Mouse (Mus musculus): Measurements from ENCODE around the gene Ifi35. TPM values are rescaled to one million over a fixed set of nuclear protein-coding genes. Genes with fewer than 3 reads are reported as not detected.
A peak's percentile ranks its signal among the peaks of the same experiment; 100 is the strongest.
"Not testable (repeated sequence)": the region's sequence is repeated elsewhere in the genome, so short reads cannot be mapped to it uniquely, and the experiment has no call there.

Ifi35 gene
- polyA plus RNA-seq, 1 experiment, result 6.3 TPM

- H3K27ac ChIP-seq (ENCODE audit: insufficient read depth, low read length), result no peak overlapping the region
- H3K4me1 ChIP-seq (ENCODE audit: control insufficient read depth, insufficient read depth, low read length), result no peaks in the 10 kb centered on the region; the same call in 1 of the 2 replicates
Measured at GRCm38 (mm10) chr11:101467477-101468262, 19.5 kb downstream of the Ifi35 start.

GRCm38 (mm10) chr11:101468263-101468688, 20.1 kb downstream of the Ifi35 start:
- H3K4me1 ChIP-seq (ENCODE audit: control insufficient read depth, insufficient read depth, low read length), result no peaks in the 10 kb centered on the region; the same call in 1 of the 2 replicates
- 1% methylated on average over 24 of the region's 31 CpGs for WGBS
- peak overlapping the region; percentile 84 for H3K4me3 ChIP-seq (replicated peaks; ENCODE audit: insufficient read depth, low read depth, low read length)
- H3K27ac ChIP-seq (ENCODE audit: insufficient read depth, low read length), result 0 out of 2 replicates have a peak overlapping the region, but pooled peaks have one; percentile 11
- no peaks in the 10 kb centered on the region for H3K27me3 ChIP-seq (ENCODE audit: control insufficient read depth, insufficient read depth, low read length)
- peak in 1 of 2 experiments; percentile 54 for DNase-seq
- TF ChIP-seq POLR2A (IDR thresholded peaks at IDR 0.05; ENCODE audit: borderline replicate concordance, insufficient read depth, low read length) (no peak), CTCF (IDR thresholded peaks at IDR 0.05; ENCODE audit: borderline replicate concordance, insufficient read depth, low read depth, low read length) (no peak)

More at GRCm38 (mm10) chr11:101467477-101468262, 19.5 kb downstream of the Ifi35 start:
- TF ChIP-seq POLR2A (IDR thresholded peaks at IDR 0.05; ENCODE audit: borderline replicate concordance, insufficient read depth, low read length) (no peak), CTCF (IDR thresholded peaks at IDR 0.05; ENCODE audit: borderline replicate concordance, insufficient read depth, low read depth, low read length) (0 out of 2 replicates have a peak, but pooled peaks have one; percentile 20)
- Histone ChIP-seq H3K4me3 (replicated peaks; ENCODE audit: insufficient read depth, low read depth, low read length) (peak overlapping the region; percentile 84), H3K27me3 (ENCODE audit: control insufficient read depth, insufficient read depth, low read length) (no peaks in the 10 kb centered on the region)
- DNase-seq, result peak; percentile 62 to 74
- WGBS, result under 1% methylated on average over 49 of the region's 54 CpGs

- peak in 1 of 2 experiments; percentile 22 for DNase-seq
- WGBS, result 8% methylated on average over 13 of the region's 13 CpGs
- 0 out of 2 replicates have a peak overlapping the region, but pooled peaks have one; percentile 11 for H3K27ac ChIP-seq (ENCODE audit: insufficient read depth, low read length)
- no peaks in the 10 kb centered on the region for H3K27me3 ChIP-seq (ENCODE audit: control insufficient read depth, insufficient read depth, low read length)
- H3K4me1 ChIP-seq (ENCODE audit: control insufficient read depth, insufficient read depth, low read length), result no peaks in the 10 kb centered on the region; the same call in 1 of the 2 replicates
- TF ChIP-seq POLR2A (IDR thresholded peaks at IDR 0.05; ENCODE audit: borderline replicate concordance, insufficient read depth, low read length) (no peak), CTCF (IDR thresholded peaks at IDR 0.05; ENCODE audit: borderline replicate concordance, insufficient read depth, low read depth, low read length) (no peak)
- H3K4me3 ChIP-seq (replicated peaks; ENCODE audit: insufficient read depth, low read depth, low read length), result peak overlapping the region; percentile 84
Measured at GRCm38 (mm10) chr11:101468731-101469130, 20.5 kb downstream of the Ifi35 start.

- WGBS, result 67% methylated on average over 4 of the region's 4 CpGs
- H3K4me1 ChIP-seq (ENCODE audit: control insufficient read depth, insufficient read depth, low read length), result no peaks in the 10 kb centered on the region; the same call in 1 of the 2 replicates
- no peak overlapping the region for H3K4me3 ChIP-seq (replicated peaks; ENCODE audit: insufficient read depth, low read depth, low read length)
- no peak for DNase-seq
- no peaks in the 10 kb centered on the region for H3K27me3 ChIP-seq (ENCODE audit: control insufficient read depth, insufficient read depth, low read length)
- no peak overlapping the region for H3K27ac ChIP-seq (ENCODE audit: insufficient read depth, low read length)
- TF ChIP-seq POLR2A (IDR thresholded peaks at IDR 0.05; ENCODE audit: borderline replicate concordance, insufficient read depth, low read length) (no peak), CTCF (IDR thresholded peaks at IDR 0.05; ENCODE audit: borderline replicate concordance, insufficient read depth, low read depth, low read length) (no peak)
Measured at GRCm38 (mm10) chr11:101469155-101469554, 20.9 kb downstream of the Ifi35 start.

- WGBS, result 36% methylated on average over 7 of the region's 7 CpGs
- no peak for TF ChIP-seq POLR2A (IDR thresholded peaks at IDR 0.05; ENCODE audit: borderline replicate concordance, insufficient read depth, low read length)
- TF ChIP-seq CTCF (IDR thresholded peaks at IDR 0.05; ENCODE audit: borderline replicate concordance, insufficient read depth, low read depth, low read length), result no peak
- Histone ChIP-seq H3K27me3 (ENCODE audit: control insufficient read depth, insufficient read depth, low read length) (no peaks in the 10 kb centered on the region), H3K4me3 (replicated peaks; ENCODE audit: insufficient read depth, low read depth, low read length) (no peak overlapping the region), H3K27ac (ENCODE audit: insufficient read depth, low read length) (no peak overlapping the region), H3K4me1 (ENCODE audit: control insufficient read depth, insufficient read depth, low read length) (no peaks in the 10 kb centered on the region; the same call in 1 of the 2 replicates)
- no peak for DNase-seq
Measured at GRCm38 (mm10) chr11:101470206-101470605, 22.0 kb downstream of the Ifi35 start.

GRCm38 (mm10) chr11:101471926-101472325, 23.7 kb downstream of the Ifi35 start:
- DNase-seq, result peak in 1 of 2 experiments; percentile 24
- Histone ChIP-seq H3K4me1 (ENCODE audit: control insufficient read depth, insufficient read depth, low read length) (no peaks in the 10 kb centered on the region; the same call in 1 of the 2 replicates), H3K27ac (ENCODE audit: insufficient read depth, low read length) (no peak overlapping the region; the same call in 1 of the 2 replicates), H3K4me3 (replicated peaks; ENCODE audit: insufficient read depth, low read depth, low read length) (no peak overlapping the region), H3K27me3 (ENCODE audit: control insufficient read depth, insufficient read depth, low read length) (no peaks in the 10 kb centered on the region)
- 23% methylated on average over 3 of the region's 3 CpGs for WGBS
- TF ChIP-seq CTCF (IDR thresholded peaks at IDR 0.05; ENCODE audit: borderline replicate concordance, insufficient read depth, low read depth, low read length) (no peak), POLR2A (IDR thresholded peaks at IDR 0.05; ENCODE audit: borderline replicate concordance, insufficient read depth, low read length) (no peak)

GRCm38 (mm10) chr11:101472336-101472735, 24.1 kb downstream of the Ifi35 start:
- DNase-seq, result peak in 1 of 2 experiments; percentile 43
- no peak overlapping the region for H3K27ac ChIP-seq (ENCODE audit: insufficient read depth, low read length)
- no peak overlapping the region for H3K4me3 ChIP-seq (replicated peaks; ENCODE audit: insufficient read depth, low read depth, low read length)
- 33% methylated on average over 7 of the region's 7 CpGs for WGBS
- TF ChIP-seq POLR2A (IDR thresholded peaks at IDR 0.05; ENCODE audit: borderline replicate concordance, insufficient read depth, low read length), result no peak
- TF ChIP-seq CTCF (IDR thresholded peaks at IDR 0.05; ENCODE audit: borderline replicate concordance, insufficient read depth, low read depth, low read length), result no peak
- no peaks in the 10 kb centered on the region; the same call in 1 of the 2 replicates for H3K4me1 ChIP-seq (ENCODE audit: control insufficient read depth, insufficient read depth, low read length)
- no peaks in the 10 kb centered on the region for H3K27me3 ChIP-seq (ENCODE audit: control insufficient read depth, insufficient read depth, low read length)

GRCm38 (mm10) chr11:101473686-101474085, 25.5 kb downstream of the Ifi35 start:
- DNase-seq; H3K4me3 ChIP-seq (replicated peaks; ENCODE audit: insufficient read depth, low read depth, low read length); H3K4me1 ChIP-seq (ENCODE audit: control insufficient read depth, insufficient read depth, low read length); H3K27me3 ChIP-seq (ENCODE audit: control insufficient read depth, insufficient read depth, low read length); H3K27ac ChIP-seq (ENCODE audit: insufficient read depth, low read length): not testable (repeated sequence)
- WGBS, result 77% methylated on average over 1 of the region's 1 CpGs

All from cerebellum, adult 2 months (tissue).